Mouse (Mus musculus): ENCODE data around the gene Ifitm7.
"Not testable (repeated sequence)": the region's sequence is repeated elsewhere in the genome, so short reads cannot be mapped to it uniquely, and the experiment has no call there.

Ifitm7 gene

GRCm38 (mm10) chr16:13977026-13977425 lies 9.7 kb downstream of the Ifitm7 start:
- DNase-seq: not testable (repeated sequence)

- DNase-seq: not testable (repeated sequence)
Observed at GRCm38 (mm10) chr16:13976358-13976896, 10.3 kb downstream of the Ifitm7 start.

GRCm38 (mm10) chr16:13972051-13972450 lies 14.6 kb downstream of the Ifitm7 start:
- DNase-seq: no peak

GRCm38 (mm10) chr16:13969096-13969495 lies 17.6 kb downstream of the Ifitm7 start:
- DNase-seq: no peak

GRCm38 (mm10) chr16:13962053-13962452 lies 24.6 kb downstream of the Ifitm7 start:
- no peak for DNase-seq

GRCm38 (mm10) chr16:13951245-13951644 lies 35.4 kb downstream of the Ifitm7 start:
- no peak for DNase-seq

GRCm38 (mm10) chr16:13946306-13946705 lies 40.4 kb downstream of the Ifitm7 start:
- DNase-seq: no peak

- DNase-seq: no peak
Observed at GRCm38 (mm10) chr16:13945153-13945552, 41.5 kb downstream of the Ifitm7 start.

GRCm38 (mm10) chr16:13944752-13945151 lies 41.9 kb downstream of the Ifitm7 start:
- DNase-seq: no peak

- DNase-seq: no peak
Observed at GRCm38 (mm10) chr16:13944178-13944577, 42.5 kb downstream of the Ifitm7 start.

- no peak for DNase-seq
Observed at GRCm38 (mm10) chr16:13940847-13941395, 45.8 kb downstream of the Ifitm7 start.

- peak; percentile 89 for DNase-seq
Observed at GRCm38 (mm10) chr16:13940139-13940846, 46.4 kb downstream of the Ifitm7 start.

All from kidney, adult 11 months (tissue).